In the genomic region with DNA sequence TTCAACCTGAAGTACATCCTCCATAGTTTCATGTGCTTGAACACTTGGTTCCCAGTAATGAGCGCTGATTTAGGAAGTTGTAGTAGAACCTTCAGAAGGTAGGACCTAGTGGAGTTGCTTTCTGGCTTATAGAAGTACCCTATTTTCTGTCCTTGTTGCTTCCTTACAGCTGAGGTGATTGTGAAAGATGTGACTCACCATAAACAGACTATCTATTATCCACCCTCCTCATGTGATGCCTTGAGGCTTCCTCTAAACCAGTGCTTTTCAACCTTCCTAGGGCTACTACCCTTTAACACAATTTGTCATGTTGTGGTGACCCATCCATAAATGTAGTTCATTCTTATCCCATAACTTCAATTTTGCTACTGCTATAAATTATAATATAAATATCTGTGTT, we compare ENCODE assay signal across 19 mouse cellular contexts.
DNase-seq lines count a peak whose midpoint lies in the region; TF ChIP-seq lines count a peak whose summit lies in the region.
"Had no signal": no experiment of that assay in that cellular context is flagged by ENCODE, and none has a peak within 500 bp of the region (broad histone marks: within the 10 kb centered on the region; RNA-seq: fewer than 3 reads in every experiment).

No protein-coding gene starts in this region.

- no peaks in the 10 kb centered on the region for H3K36me3 ChIP-seq in C2C12 (ENCODE audit: control insufficient read depth, insufficient read depth)
- H3K36me3 ChIP-seq: embryonic facial prominence, embryonic 10.5 days; embryonic facial prominence, embryonic 12.5 days; forebrain, embryonic 15.5 days had no signal

- H3K4me3 ChIP-seq in C2C12 (ENCODE audit: insufficient read depth, poor library complexity, severe bottlenecking) = no peak overlapping the region
- H3K4me3 ChIP-seq: embryonic facial prominence, embryonic 10.5 days; embryonic facial prominence, embryonic 12.5 days; forebrain, embryonic 13.5 days; forebrain, embryonic 15.5 days had no signal

- DNase-seq in lung, postnatal 36 days = peak; percentile 5
- DNase-seq in lung, postnatal 14 days = no peak
- no peak for DNase-seq in gastrocnemius, postnatal 14 days
- DNase-seq in left cerebral cortex, adult 11 months (ENCODE audit: low spot score) = no peak
- DNase-seq: adrenal gland, adult 8-10 months; adrenal gland, postnatal 14 days; adrenal gland, postnatal 36 days; B cell, adult 2 months; cerebellum, adult 11-12 months; cerebellum, adult 2 months; cerebellum, adult 9-10 months; cerebellum, postnatal 10 days; cerebellum, postnatal 25 days had no signal

- intact Hi-C loops in gastrocnemius, postnatal 14 days (cut with DNase I; ENCODE audit: low total_unique reads) = no loop called here

- no peaks in the 10 kb centered on the region for H3K79me3 ChIP-seq in C2C12 (ENCODE audit: low read depth)

- no peak for TF ChIP-seq CTCF in C2C12 (IDR thresholded peaks at IDR 0.05; ENCODE audit: control insufficient read depth, insufficient read depth, insufficient read length)

- H3ac ChIP-seq in C2C12 (ENCODE audit: control insufficient read depth, insufficient read length, low read depth) = no peak overlapping the region

- no peaks in the 10 kb centered on the region for H3K79me2 ChIP-seq in C2C12 (ENCODE audit: control insufficient read depth, insufficient read depth)

- H3K27me3 ChIP-seq in C2C12 (ENCODE audit: control insufficient read depth, insufficient read depth, insufficient read length) = no peaks in the 10 kb centered on the region
- H3K27me3 ChIP-seq: embryonic facial prominence, embryonic 12.5 days; forebrain, embryonic 13.5 days; forebrain, embryonic 15.5 days; Patski had no signal

TF ChIP-seq in C2C12, 6 proteins besides CTCF, POLR2A, EP300 and RAD21:
- TF ChIP-seq CEBPB (IDR thresholded peaks at IDR 0.05; ENCODE audit: low read depth) = peak; percentile 43
- no peak for TF ChIP-seq MAX (IDR thresholded peaks at IDR 0.05)
TF ChIP-seq in C2C12: peak in this region for 1.
